Mouse (Mus musculus): ENCODE measurements around the gene Upb1.

GRCm38 (mm10) chr10:75405916-75406315 lies 5.0 kb downstream of the Upb1 start:
- TF ChIP-seq CTCF (IDR thresholded peaks at IDR 0.05; ENCODE audit: control insufficient read depth, insufficient read depth, insufficient read length) (no peak), MYOG (IDR thresholded peaks at IDR 0.05; ENCODE audit: control insufficient read depth, extremely low read depth, insufficient read length) (no peak)
